Mouse (Mus musculus) lung, postnatal 0 days (tissue): ENCODE measurements around the gene Arhgap10.

ENCODE experiments used
- CTCF ChIP-seq: IDR thresholded peaks from 2 replicates; pipeline ENCODE4 v1.5.1; 2016; ENCODE audit warnings: antibody characterized with exemption, mild to moderate bottlenecking
- EP300 ChIP-seq: IDR thresholded peaks from 2 replicates; pipeline ENCODE4 v1.6.1; 2016; ENCODE audit warnings: antibody characterized with exemption, mild to moderate bottlenecking, control low read depth

DNA sequence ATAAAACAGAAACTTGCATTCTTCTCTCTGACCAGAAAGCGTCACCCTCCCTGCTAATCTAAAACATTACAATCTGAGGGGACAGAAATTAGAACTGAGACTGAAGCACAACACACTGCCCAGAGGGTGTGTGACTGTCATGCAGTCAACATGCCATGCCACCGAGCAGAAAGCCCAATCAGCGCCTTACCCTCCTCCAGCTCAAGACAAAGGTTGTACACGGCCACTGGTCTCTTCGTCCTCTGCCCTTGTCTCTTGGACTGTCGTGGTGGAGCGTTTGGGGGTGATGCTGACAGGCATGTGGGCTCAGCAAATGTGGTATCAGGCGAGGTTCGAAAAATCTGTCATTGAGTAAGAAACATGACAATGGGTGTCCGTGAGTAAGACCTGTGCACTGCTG lies 207.2 kb downstream of the Arhgap10 start:
- TF ChIP-seq CTCF = no peak
- no peak for TF ChIP-seq EP300
